Mouse (Mus musculus) forebrain, embryonic 11.5 days (tissue): Measurements from ENCODE around the gene Gm11564. TPM values are rescaled to one million over a fixed set of nuclear protein-coding genes. Genes with fewer than 3 reads are reported as not detected.
"Not testable (repeated sequence)": the region's sequence is repeated elsewhere in the genome, so short reads cannot be mapped to it uniquely, and the experiment has no call there.

Experiments used
- ATAC-seq: fragments of 200-750 bp; cut with Nextera tagmentation; replicated peaks from 2 replicates; pipeline ENCODE4 v1.8.0; 2017; ENCODE audit warnings: moderate TSS enrichment; ENCODE audit not compliant: low FRiP score
- DNase-seq: peaks from one replicate; pipeline ENCODE4 v3.0.0-alpha.2; 2017; ENCODE audit warnings: low spot score
- H3K27ac ChIP-seq: fragments of 300-500 bp; sonication (generic); 2 replicates; pipeline ENCODE4 v1.5.1; 2014; ENCODE audit warnings: low read depth, low read length
- H3K27me3 ChIP-seq: fragments of 300-500 bp; sonication (generic); 2 replicates; pipeline ENCODE4 v1.6.1; 2014; ENCODE audit warnings: mild to moderate bottlenecking, low read length, mixed read lengths; ENCODE audit not compliant: control insufficient read depth, insufficient read depth
- H3K36me3 ChIP-seq: fragments of 300-500 bp; sonication (generic); 2 replicates; pipeline ENCODE4 v1.6.1; 2014; ENCODE audit warnings: mild to moderate bottlenecking, low read length, moderate library complexity, mixed read lengths; ENCODE audit not compliant: control insufficient read depth, insufficient read depth
- H3K4me1 ChIP-seq: fragments of 300-500 bp; sonication (generic); replicated peaks from 2 replicates; pipeline ENCODE4 v1.6.1; 2014; ENCODE audit warnings: low read length, mixed read lengths; ENCODE audit not compliant: control insufficient read depth, insufficient read depth
- H3K4me2 ChIP-seq: fragments of 300-500 bp; sonication (generic); 2 replicates; pipeline ENCODE4 v1.6.1; 2014; ENCODE audit warnings: low read depth, mild to moderate bottlenecking, low read length, moderate library complexity, mixed read lengths; ENCODE audit not compliant: severe bottlenecking
- H3K4me3 ChIP-seq: fragments of 300-500 bp; sonication (generic); 2 replicates; pipeline ENCODE4 v1.5.1; 2014; ENCODE audit warnings: low read depth, low read length
- H3K9ac ChIP-seq: fragments of 300-500 bp; sonication (generic); 2 replicates; pipeline ENCODE4 v1.6.1; 2014; ENCODE audit warnings: low read length
- H3K9me3 ChIP-seq: fragments of 300-500 bp; sonication (generic); 2 replicates; pipeline ENCODE4 v1.6.1; 2016; ENCODE audit warnings: low read length, mixed read lengths; ENCODE audit not compliant: control insufficient read depth
- WGBS: fragments of 180-500 bp; shearing (Covaris S2); extraction: QIAGEN DNeasy Blood & Tissue Kit; methylation state at CpG from one replicate; pipeline ENCODE4 v1.1.7; 2014; 5-methylcytosine and 5-hydroxymethylcytosine counted together
- polyA plus RNA-seq: library from polyadenylated mRNA; unstranded; fragments of >200 nt; fragmentation: Nextera tagmentation; extraction: Ambion mirVana; gene quantifications from 2 replicates; pipeline ENCODE4 v1.2.1, GENCODE M21; 2014

Gene Gm11564
- not detected in 2 replicates for polyA plus RNA-seq

- not testable (repeated sequence) for DNase-seq, H3K4me1 ChIP-seq, H3K4me3 ChIP-seq, H3K9me3 ChIP-seq, ATAC-seq, H3K27me3 ChIP-seq, H3K36me3 ChIP-seq, H3K27ac ChIP-seq, H3K9ac ChIP-seq, H3K4me2 ChIP-seq
- WGBS: 87% methylated on average over 2 of the region's 2 CpGs
Measured at GRCm38 (mm10) chr11:99815566-99815965, at the start of gene Gm11564. Gene Gm11564, minus strand, starts transcription at chr11:99815666.

GRCm38 (mm10) chr11:99864176-99864575 lies 48.7 kb upstream of the Gm11564 start, which contains the start of gene Gm11559:
Gene Gm11559, plus strand, starts transcription at chr11:99864476.
- H3K4me2 ChIP-seq, H3K36me3 ChIP-seq, H3K4me3 ChIP-seq, H3K27ac ChIP-seq, DNase-seq, H3K9me3 ChIP-seq, ATAC-seq, H3K27me3 ChIP-seq, H3K9ac ChIP-seq, H3K4me1 ChIP-seq: not testable (repeated sequence)
- WGBS: 73% methylated on average over 1 of the region's 1 CpGs

- Histone ChIP-seq H3K4me2 (no peak overlapping the region), H3K9ac (no peak overlapping the region), H3K27me3 (no peaks in the 10 kb centered on the region), H3K36me3 (no peaks in the 10 kb centered on the region), H3K27ac (no peak overlapping the region), H3K4me1 (no peaks in the 10 kb centered on the region), H3K4me3 (no peak overlapping the region), H3K9me3 (no peaks in the 10 kb centered on the region)
- ATAC-seq (no peak), DNase-seq (no peak)
- WGBS: 83% methylated on average over 2 of the region's 2 CpGs
Measured at GRCm38 (mm10) chr11:99858761-99859160, 43.3 kb upstream of the Gm11564 start.

- Histone ChIP-seq H3K27me3 (no peaks in the 10 kb centered on the region), H3K4me2 (no peak within 1 kb of the TSS), H3K4me1 (no peaks in the 10 kb centered on the region), H3K27ac (no peak within 1 kb of the TSS), H3K9me3 (no peaks in the 10 kb centered on the region), H3K4me3 (no peak within 1 kb of the TSS), H3K36me3 (no peaks in the 10 kb centered on the region), H3K9ac (no peak within 1 kb of the TSS)
- 93% methylated on average over 2 of the region's 2 CpGs for WGBS
- DNase-seq: no peak
- ATAC-seq: no peak
Measured at GRCm38 (mm10) chr11:99857617-99858016, 42.2 kb upstream of the Gm11564 start, which contains the start of gene Gm11568. Gene Gm11568, plus strand, starts transcription at chr11:99857917.

GRCm38 (mm10) chr11:99854121-99854520 lies 38.7 kb upstream of the Gm11564 start:
- Histone ChIP-seq H3K27me3 (no peaks in the 10 kb centered on the region), H3K36me3 (no peaks in the 10 kb centered on the region), H3K4me3 (no peak overlapping the region), H3K4me1 (no peaks in the 10 kb centered on the region), H3K9ac (no peak overlapping the region), H3K9me3 (no peaks in the 10 kb centered on the region), H3K4me2 (no peak overlapping the region), H3K27ac (no peak overlapping the region)
- no peak for ATAC-seq
- WGBS: 60% methylated on average over 3 of the region's 3 CpGs
- no peak for DNase-seq

GRCm38 (mm10) chr11:99851508-99851907 lies 36.0 kb upstream of the Gm11564 start, which contains the start of gene Krtap4-16:
Gene Krtap4-16, minus strand, starts transcription at chr11:99851608.
- no peaks in the 10 kb centered on the region for H3K4me1 ChIP-seq
- no peaks in the 10 kb centered on the region for H3K27me3 ChIP-seq
- no peak within 1 kb of the TSS for H3K27ac ChIP-seq
- no peak within 1 kb of the TSS for H3K9ac ChIP-seq
- no peak within 1 kb of the TSS for H3K4me3 ChIP-seq
- H3K4me2 ChIP-seq: no peak within 1 kb of the TSS
- no peaks in the 10 kb centered on the region for H3K36me3 ChIP-seq
- no peaks in the 10 kb centered on the region for H3K9me3 ChIP-seq
- DNase-seq (no peak), ATAC-seq (no peak)

- Histone ChIP-seq H3K4me1 (peaks cover 2% of the 10 kb centered on the region; the same call in 1 of the 2 replicates), H3K36me3 (no peaks in the 10 kb centered on the region), H3K9me3 (no peaks in the 10 kb centered on the region), H3K4me2 (no peak overlapping the region), H3K27me3 (no peaks in the 10 kb centered on the region), H3K27ac (no peak overlapping the region), H3K9ac (no peak overlapping the region), H3K4me3 (no peak overlapping the region)
- ATAC-seq (no peak), DNase-seq (no peak)
- WGBS: 90% methylated on average over 2 of the region's 2 CpGs
Measured at GRCm38 (mm10) chr11:99846746-99847145, 31.3 kb upstream of the Gm11564 start.

- WGBS: 43% methylated on average over 1 of the region's 1 CpGs
- no peaks in the 10 kb centered on the region for H3K36me3 ChIP-seq
- ATAC-seq (no peak), DNase-seq (peak; percentile 54)
- no peak overlapping the region for H3K4me2 ChIP-seq
- no peak overlapping the region for H3K27ac ChIP-seq
- no peak overlapping the region for H3K4me3 ChIP-seq
- peaks cover 2% of the 10 kb centered on the region; the same call in 1 of the 2 replicates for H3K4me1 ChIP-seq
- H3K27me3 ChIP-seq: no peaks in the 10 kb centered on the region
- H3K9ac ChIP-seq: no peak overlapping the region
- H3K9me3 ChIP-seq: no peaks in the 10 kb centered on the region
Measured at GRCm38 (mm10) chr11:99842185-99842584, 26.7 kb upstream of the Gm11564 start.

- Histone ChIP-seq H3K36me3 (no peaks in the 10 kb centered on the region), H3K27ac (no peak within 1 kb of the TSS), H3K4me2 (no peak within 1 kb of the TSS), H3K9ac (no peak within 1 kb of the TSS), H3K4me1 (peaks cover 2% of the 10 kb centered on the region; the same call in 1 of the 2 replicates), H3K9me3 (no peaks in the 10 kb centered on the region), H3K4me3 (no peak within 1 kb of the TSS), H3K27me3 (no peaks in the 10 kb centered on the region)
- no peak for DNase-seq
- WGBS: 92% methylated on average over 1 of the region's 1 CpGs
- no peak for ATAC-seq
Measured at GRCm38 (mm10) chr11:99837966-99838365, 22.5 kb upstream of the Gm11564 start, which contains the start of gene 2300003K06Rik. Gene 2300003K06Rik, minus strand, starts transcription at chr11:99838066.
